Mouse (Mus musculus): ENCODE data around the gene Aftph.

Aftph gene

GRCm38 (mm10) chr11:20662811-20663210 is 78.6 kb downstream of the Aftph start:
- TF ChIP-seq POU5F1 (IDR thresholded peaks at IDR 0.05; ENCODE audit: borderline replicate concordance, low read length): no peak
- TF ChIP-seq CTCF (conservative IDR thresholded peaks at IDR 0.05; ENCODE audit: low read length): no peak
- no peak for TF ChIP-seq NANOG (IDR thresholded peaks at IDR 0.05; ENCODE audit: borderline replicate concordance, low read length)

GRCm38 (mm10) chr11:20661652-20662051 is 79.7 kb downstream of the Aftph start:
- H3K9me3 ChIP-seq (ENCODE audit: low read length): no peaks in the 10 kb centered on the region
- 0 out of 2 replicates have a peak, but pooled peaks cover 3% of the 10 kb centered on the region for H3K27me3 ChIP-seq (ENCODE audit: insufficient read depth, low read length)
- no peak for TF ChIP-seq NANOG (IDR thresholded peaks at IDR 0.05; ENCODE audit: borderline replicate concordance, low read length)
- peak; percentile 75 for TF ChIP-seq CTCF (conservative IDR thresholded peaks at IDR 0.05; ENCODE audit: low read length)
- no peaks in the 10 kb centered on the region for H3K36me3 ChIP-seq (ENCODE audit: insufficient read depth, low read length)
- H3K4me3 ChIP-seq (replicated peaks; ENCODE audit: low read length): 0 out of 2 replicates have a peak overlapping the region, but pooled peaks have one; percentile 13
- peaks cover 66% of the 10 kb centered on the region for H3K4me1 ChIP-seq (replicated peaks; ENCODE audit: low read depth, low read length)

More at GRCm38 (mm10) chr11:20662811-20663210, 78.6 kb downstream of the Aftph start:
- H3K4me1 ChIP-seq (replicated peaks; ENCODE audit: low read depth, low read length): peaks cover 55% of the 10 kb centered on the region
- no peaks in the 10 kb centered on the region for H3K9me3 ChIP-seq (ENCODE audit: low read length)
- no peaks in the 10 kb centered on the region for H3K36me3 ChIP-seq (ENCODE audit: insufficient read depth, low read length)
- 0 out of 2 replicates have a peak, but pooled peaks cover 3% of the 10 kb centered on the region for H3K27me3 ChIP-seq (ENCODE audit: insufficient read depth, low read length)
- no peak overlapping the region; the same call in 1 of the 2 replicates for H3K4me3 ChIP-seq (replicated peaks; ENCODE audit: low read length)

- peaks cover 78% of the 10 kb centered on the region for H3K4me1 ChIP-seq (replicated peaks; ENCODE audit: low read depth, low read length)
- 0 out of 2 replicates have a peak, but pooled peaks cover 3% of the 10 kb centered on the region for H3K27me3 ChIP-seq (ENCODE audit: insufficient read depth, low read length)
- no peaks in the 10 kb centered on the region for H3K36me3 ChIP-seq (ENCODE audit: insufficient read depth, low read length)
- TF ChIP-seq NANOG (IDR thresholded peaks at IDR 0.05; ENCODE audit: borderline replicate concordance, low read length) (no peak), POU5F1 (IDR thresholded peaks at IDR 0.05; ENCODE audit: borderline replicate concordance, low read length) (no peak), CTCF (conservative IDR thresholded peaks at IDR 0.05; ENCODE audit: low read length) (no peak)
- no peaks in the 10 kb centered on the region for H3K9me3 ChIP-seq (ENCODE audit: low read length)
- H3K4me3 ChIP-seq (replicated peaks; ENCODE audit: low read length): peak overlapping the region; percentile 61
Measured at GRCm38 (mm10) chr11:20660111-20661097, 81.0 kb downstream of the Aftph start.

- Histone ChIP-seq H3K4me3 (replicated peaks; ENCODE audit: low read length) (no peak overlapping the region), H3K4me1 (replicated peaks; ENCODE audit: low read depth, low read length) (peaks cover 91% of the 10 kb centered on the region), H3K36me3 (ENCODE audit: insufficient read depth, low read length) (peaks cover 8% of the 10 kb centered on the region), H3K27me3 (ENCODE audit: insufficient read depth, low read length) (0 out of 2 replicates have a peak, but pooled peaks cover 3% of the 10 kb centered on the region), H3K9me3 (ENCODE audit: low read length) (no peaks in the 10 kb centered on the region)
- TF ChIP-seq CTCF (conservative IDR thresholded peaks at IDR 0.05; ENCODE audit: low read length) (no peak), POU5F1 (IDR thresholded peaks at IDR 0.05; ENCODE audit: borderline replicate concordance, low read length) (no peak)
Measured at GRCm38 (mm10) chr11:20659094-20659493, 82.3 kb downstream of the Aftph start.

GRCm38 (mm10) chr11:20656711-20657057 is 84.7 kb downstream of the Aftph start:
- TF ChIP-seq POU5F1 (IDR thresholded peaks at IDR 0.05; ENCODE audit: borderline replicate concordance, low read length) (no peak), CTCF (conservative IDR thresholded peaks at IDR 0.05; ENCODE audit: low read length) (no peak), NANOG (IDR thresholded peaks at IDR 0.05; ENCODE audit: borderline replicate concordance, low read length) (no peak)
- H3K4me3 ChIP-seq (replicated peaks; ENCODE audit: low read length): peak overlapping the region; percentile 74
- H3K36me3 ChIP-seq (ENCODE audit: insufficient read depth, low read length): peaks cover 28% of the 10 kb centered on the region
- 0 out of 2 replicates have a peak, but pooled peaks cover 3% of the 10 kb centered on the region for H3K27me3 ChIP-seq (ENCODE audit: insufficient read depth, low read length)
- peaks cover 77% of the 10 kb centered on the region for H3K4me1 ChIP-seq (replicated peaks; ENCODE audit: low read depth, low read length)
- H3K9me3 ChIP-seq (ENCODE audit: low read length): no peaks in the 10 kb centered on the region

GRCm38 (mm10) chr11:20655795-20656710 is 85.3 kb downstream of the Aftph start:
- no peak for TF ChIP-seq NANOG (IDR thresholded peaks at IDR 0.05; ENCODE audit: borderline replicate concordance, low read length)
- no peak for TF ChIP-seq CTCF (conservative IDR thresholded peaks at IDR 0.05; ENCODE audit: low read length)
- no peak for TF ChIP-seq POU5F1 (IDR thresholded peaks at IDR 0.05; ENCODE audit: borderline replicate concordance, low read length)
- peaks cover 77% of the 10 kb centered on the region for H3K4me1 ChIP-seq (replicated peaks; ENCODE audit: low read depth, low read length)
- 0 out of 2 replicates have a peak, but pooled peaks cover 3% of the 10 kb centered on the region for H3K27me3 ChIP-seq (ENCODE audit: insufficient read depth, low read length)
- peaks cover 34% of the 10 kb centered on the region for H3K36me3 ChIP-seq (ENCODE audit: insufficient read depth, low read length)
- no peaks in the 10 kb centered on the region for H3K9me3 ChIP-seq (ENCODE audit: low read length)
- H3K4me3 ChIP-seq (replicated peaks; ENCODE audit: low read length): peak overlapping the region; percentile 74

- H3K4me3 ChIP-seq (replicated peaks; ENCODE audit: low read length): no peak overlapping the region
- no peaks in the 10 kb centered on the region for H3K9me3 ChIP-seq (ENCODE audit: low read length)
- H3K4me1 ChIP-seq (replicated peaks; ENCODE audit: low read depth, low read length): peaks cover 83% of the 10 kb centered on the region
- peaks cover 57% of the 10 kb centered on the region for H3K36me3 ChIP-seq (ENCODE audit: insufficient read depth, low read length)
- TF ChIP-seq POU5F1 (IDR thresholded peaks at IDR 0.05; ENCODE audit: borderline replicate concordance, low read length): no peak
- no peak for TF ChIP-seq CTCF (conservative IDR thresholded peaks at IDR 0.05; ENCODE audit: low read length)
- no peak for TF ChIP-seq NANOG (IDR thresholded peaks at IDR 0.05; ENCODE audit: borderline replicate concordance, low read length)
- H3K27me3 ChIP-seq (ENCODE audit: insufficient read depth, low read length): no peaks in the 10 kb centered on the region
Measured at GRCm38 (mm10) chr11:20651166-20651565, 90.2 kb downstream of the Aftph start.
